Mouse (Mus musculus): ENCODE measurements around the gene Polg2. TPM values are rescaled to one million over a fixed set of nuclear protein-coding genes. Genes with fewer than 3 reads are reported as not detected.
"Not testable (repeated sequence)": the region's sequence is repeated elsewhere in the genome, so short reads cannot be mapped to it uniquely, and the experiment has no call there.

Polg2 gene
- polyA plus RNA-seq, 1 experiment from 2014 or later: 13.3 TPM

DNA sequence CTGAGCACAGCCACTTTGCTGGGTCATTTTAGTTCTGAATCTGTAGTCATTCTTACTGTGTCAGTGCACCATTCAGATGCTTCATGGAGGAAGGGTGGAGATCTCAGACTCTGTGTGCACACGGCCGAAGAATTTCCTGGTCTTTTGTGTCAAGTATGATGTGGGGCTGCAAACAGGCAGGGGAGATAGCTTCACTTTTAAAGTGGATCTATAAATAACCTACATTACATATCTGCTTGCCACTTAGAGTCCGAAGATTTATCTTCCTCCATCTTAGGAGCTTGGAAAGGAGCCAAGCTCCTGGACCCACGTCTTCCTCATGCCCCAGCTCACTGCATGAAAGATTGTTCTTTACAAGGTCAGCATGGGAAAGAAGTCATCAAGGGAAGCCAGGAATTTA, 48.6 kb downstream of the Polg2 start:
- Histone ChIP-seq H3K4me1 (0 out of 2 replicates have a peak, but pooled peaks cover 3% of the 10 kb centered on the region), H3K9ac (no peak overlapping the region), H3K27me3 (no peaks in the 10 kb centered on the region), H3K4me2 (no peak overlapping the region), H3K27ac (no peak overlapping the region), H3K9me3 (no peaks in the 10 kb centered on the region), H3K4me3 (no peak overlapping the region), H3K36me3 (no peaks in the 10 kb centered on the region)
- 54% methylated on average over 4 of the region's 4 CpGs for WGBS
- ATAC-seq (ENCODE audit: insufficient number of reproducible peaks, low FRiP score, low TSS enrichment, low read depth): no peak

DNA sequence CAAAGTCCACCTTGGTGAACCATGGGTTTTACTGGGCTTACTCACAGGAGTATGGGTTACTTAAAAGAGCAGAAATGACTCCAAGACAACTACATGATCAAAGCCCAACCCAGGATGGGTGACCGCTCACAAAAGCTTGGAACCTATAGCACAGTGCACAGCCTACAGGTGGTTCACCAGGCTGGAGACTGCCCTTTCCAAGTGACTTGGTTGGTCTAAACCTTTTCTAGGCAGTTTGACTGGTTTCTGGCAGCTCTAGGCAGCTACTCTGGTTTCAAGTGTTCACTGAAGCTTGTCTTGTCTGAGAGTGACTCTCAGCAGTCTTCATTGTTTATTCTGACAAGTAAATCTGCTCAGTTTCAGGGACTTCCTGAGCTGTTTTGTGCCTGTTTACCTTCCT, 49.7 kb downstream of the Polg2 start:
- no peaks in the 10 kb centered on the region for H3K9me3 ChIP-seq
- H3K36me3 ChIP-seq: no peaks in the 10 kb centered on the region
- no peak overlapping the region for H3K4me3 ChIP-seq
- no peak for ATAC-seq (ENCODE audit: insufficient number of reproducible peaks, low FRiP score, low TSS enrichment, low read depth)
- no peak overlapping the region for H3K4me2 ChIP-seq
- WGBS: 97% methylated on average over 1 of the region's 1 CpGs
- no peak overlapping the region for H3K9ac ChIP-seq
- no peaks in the 10 kb centered on the region for H3K27me3 ChIP-seq
- H3K27ac ChIP-seq: no peak overlapping the region
- 0 out of 2 replicates have a peak, but pooled peaks cover 3% of the 10 kb centered on the region for H3K4me1 ChIP-seq

DNA sequence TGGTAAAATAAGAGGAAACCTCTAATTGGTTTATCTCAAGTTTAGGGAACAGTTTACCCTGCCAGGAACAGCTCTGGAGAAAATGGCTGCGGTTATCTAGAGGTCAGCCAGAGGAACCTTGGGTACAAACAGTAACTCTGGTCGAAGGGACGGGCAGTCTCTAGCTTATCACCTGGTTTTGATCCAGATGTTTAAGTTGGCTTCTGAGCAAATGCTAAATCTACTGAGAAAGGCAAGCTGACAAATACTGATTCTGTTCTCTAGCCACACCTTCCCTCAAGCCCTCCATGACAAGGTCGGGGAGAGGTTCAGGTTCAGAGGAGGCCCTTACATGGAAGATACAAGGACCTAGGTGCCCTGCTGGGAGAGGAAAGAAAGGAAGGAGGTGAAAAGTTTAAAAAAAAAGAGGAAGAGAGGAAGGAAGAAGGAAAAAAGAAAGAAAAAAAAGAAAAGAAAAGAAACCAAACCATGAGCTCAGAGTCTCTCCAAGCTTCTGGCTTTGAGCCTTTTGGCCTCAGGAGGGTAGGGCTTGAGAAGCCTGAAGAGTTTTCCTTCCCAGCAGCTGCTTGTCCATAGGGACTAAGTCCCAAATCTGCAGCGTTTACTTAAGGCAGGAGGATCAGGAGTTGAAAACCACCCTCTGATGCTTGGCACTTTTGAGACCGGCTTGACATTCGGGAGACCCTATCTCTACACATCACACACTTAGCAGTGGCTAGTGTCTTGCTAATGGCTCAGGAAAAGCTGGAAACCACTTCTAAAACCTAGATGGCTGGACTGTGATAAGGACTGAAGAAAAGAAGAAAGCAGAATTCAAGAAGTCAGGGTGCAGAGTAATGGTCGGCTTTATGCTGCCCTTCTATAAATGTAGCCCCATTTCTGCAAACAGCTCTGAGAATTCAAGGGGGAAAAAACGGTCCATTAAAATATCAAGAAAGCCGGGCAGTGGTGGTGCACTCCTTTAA, 50.7 kb downstream of the Polg2 start:
- no peak overlapping the region for H3K9ac ChIP-seq
- H3K4me3 ChIP-seq: no peak overlapping the region
- no peak for ATAC-seq (ENCODE audit: insufficient number of reproducible peaks, low FRiP score, low TSS enrichment, low read depth)
- 0 out of 2 replicates have a peak, but pooled peaks cover 3% of the 10 kb centered on the region for H3K4me1 ChIP-seq
- no peaks in the 10 kb centered on the region for H3K27me3 ChIP-seq
- WGBS: 69% methylated on average over 10 of the region's 10 CpGs
- H3K4me2 ChIP-seq: no peak overlapping the region
- no peaks in the 10 kb centered on the region for H3K9me3 ChIP-seq
- H3K36me3 ChIP-seq: no peaks in the 10 kb centered on the region
- no peak overlapping the region for H3K27ac ChIP-seq

DNA sequence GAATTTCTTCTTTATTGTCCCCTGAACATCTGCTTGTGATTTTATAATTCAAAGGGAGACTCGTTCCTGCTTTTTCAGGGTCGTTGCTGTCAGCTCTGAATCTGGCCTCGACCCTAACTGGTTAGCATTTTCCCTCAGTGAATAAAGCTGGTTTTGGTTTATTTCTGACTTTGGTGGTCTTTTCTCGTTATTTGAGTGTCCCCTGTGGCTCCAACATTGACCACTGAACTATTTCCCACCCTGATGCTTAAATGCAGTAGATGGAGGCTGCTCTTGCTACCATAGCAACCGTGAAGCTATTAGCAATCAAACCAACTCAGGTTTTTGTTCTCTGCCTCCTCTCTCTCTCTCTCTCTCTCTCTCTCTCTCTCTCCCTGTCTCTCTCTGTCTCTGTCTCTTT, 51.4 kb downstream of the Polg2 start:
- WGBS: 30% methylated on average over 5 of the region's 5 CpGs
- no peak overlapping the region for H3K9ac ChIP-seq

DNA sequence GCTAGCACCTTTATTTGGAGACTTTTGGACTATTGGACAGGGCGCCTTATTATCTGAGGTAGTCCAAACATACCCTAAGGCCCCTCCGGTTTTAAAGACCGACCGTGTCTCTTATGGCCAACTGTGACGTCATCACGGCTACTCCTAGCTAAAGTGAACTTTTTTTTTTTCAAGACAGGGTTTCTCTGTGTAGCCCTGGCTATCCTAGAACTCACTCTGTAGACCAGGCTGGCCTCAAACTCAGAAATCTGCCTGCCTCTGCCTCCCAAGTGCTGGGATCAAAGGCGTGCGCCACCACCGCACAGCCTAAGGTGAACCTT, 54.5 kb downstream of the Polg2 start:
- H3K4me2 ChIP-seq; H3K36me3 ChIP-seq; H3K27me3 ChIP-seq; H3K4me1 ChIP-seq; H3K9me3 ChIP-seq; H3K4me3 ChIP-seq; H3K27ac ChIP-seq; H3K9ac ChIP-seq; ATAC-seq (ENCODE audit: insufficient number of reproducible peaks, low FRiP score, low TSS enrichment, low read depth): not testable (repeated sequence)
- WGBS: 87% methylated on average over 9 of the region's 9 CpGs

More for the DNA sequence above, 51.4 kb downstream of the Polg2 start:
- no peak for ATAC-seq (ENCODE audit: insufficient number of reproducible peaks, low FRiP score, low TSS enrichment, low read depth)
- Histone ChIP-seq H3K36me3 (no peaks in the 10 kb centered on the region), H3K4me1 (0 out of 2 replicates have a peak, but pooled peaks cover 3% of the 10 kb centered on the region), H3K9me3 (no peaks in the 10 kb centered on the region), H3K4me2 (no peak overlapping the region), H3K4me3 (no peak overlapping the region), H3K27ac (no peak overlapping the region), H3K27me3 (no peaks in the 10 kb centered on the region)

DNA sequence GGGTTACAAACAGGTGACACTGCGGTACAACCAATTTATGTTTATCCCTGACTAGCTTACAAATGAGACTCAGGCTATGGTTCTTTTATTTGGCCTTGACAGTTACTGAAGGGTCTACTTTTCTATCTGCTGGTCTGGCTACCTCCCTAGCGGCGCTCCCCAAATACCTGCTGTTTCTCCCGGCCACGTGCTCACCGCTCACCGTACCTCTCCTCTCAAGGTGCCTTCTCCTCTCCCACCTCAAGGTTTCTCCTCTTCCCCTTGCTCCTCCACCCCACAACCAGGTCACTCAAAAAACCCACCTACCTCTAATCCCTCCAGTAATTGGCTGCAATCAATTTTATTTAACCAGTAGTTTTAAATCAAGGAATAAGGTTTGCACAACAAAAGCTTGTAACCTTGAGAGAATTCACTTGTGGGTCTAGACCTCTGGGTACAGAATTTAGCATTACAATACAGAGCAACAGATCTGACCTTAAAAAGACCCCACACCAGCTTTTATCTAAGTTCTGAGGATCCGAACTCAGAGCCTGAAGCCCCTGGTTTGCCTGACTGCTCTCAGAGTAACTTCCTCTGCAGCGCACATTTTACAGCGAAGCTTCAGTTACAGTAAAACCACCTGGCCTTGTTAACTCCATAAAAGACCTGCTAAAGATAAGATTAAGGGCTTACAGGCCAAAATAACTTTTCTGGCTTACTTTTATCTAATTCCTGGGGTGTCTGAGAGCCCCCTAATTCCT, 55.0 kb downstream of the Polg2 start:
- Histone ChIP-seq H3K9me3 (no peaks in the 10 kb centered on the region), H3K4me1 (0 out of 2 replicates have a peak, but pooled peaks cover 3% of the 10 kb centered on the region), H3K27ac (no peak overlapping the region), H3K4me3 (no peak overlapping the region), H3K4me2 (no peak overlapping the region), H3K9ac (no peak overlapping the region), H3K36me3 (no peaks in the 10 kb centered on the region), H3K27me3 (no peaks in the 10 kb centered on the region)
- WGBS: 84% methylated on average over 10 of the region's 10 CpGs
- ATAC-seq (ENCODE audit: insufficient number of reproducible peaks, low FRiP score, low TSS enrichment, low read depth): no peak

DNA sequence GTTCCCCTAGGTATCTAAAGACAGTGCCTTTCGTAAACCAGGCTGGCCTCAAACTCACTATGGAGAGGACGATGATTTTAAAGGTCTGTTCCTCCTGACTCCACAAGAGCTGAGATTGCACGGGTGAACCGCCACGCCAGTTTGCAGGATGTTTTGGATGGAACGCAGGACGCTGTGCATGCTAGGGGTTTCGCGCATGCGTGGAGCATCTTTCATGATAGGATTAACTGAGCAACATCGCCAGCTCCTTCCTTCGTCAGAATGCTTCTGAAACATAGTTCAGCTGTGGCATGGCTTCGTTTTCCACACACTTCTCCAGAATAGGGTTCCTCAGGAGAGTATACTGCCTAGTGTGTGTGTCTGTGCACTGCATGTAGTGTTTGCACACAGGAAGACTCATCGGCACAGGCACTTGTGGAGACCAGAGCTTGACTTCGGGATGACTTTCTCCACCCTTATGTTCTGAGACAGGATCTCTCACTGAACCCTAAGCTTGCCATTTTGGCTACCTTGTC, 55.7 kb downstream of the Polg2 start:
- no peak overlapping the region for H3K4me3 ChIP-seq
- no peak overlapping the region for H3K27ac ChIP-seq
- H3K4me1 ChIP-seq: 0 out of 2 replicates have a peak, but pooled peaks cover 3% of the 10 kb centered on the region
- H3K27me3 ChIP-seq: no peaks in the 10 kb centered on the region
- no peak overlapping the region for H3K4me2 ChIP-seq
- H3K36me3 ChIP-seq: no peaks in the 10 kb centered on the region
- WGBS: 77% methylated on average over 15 of the region's 15 CpGs
- H3K9me3 ChIP-seq: no peaks in the 10 kb centered on the region
- no peak for ATAC-seq (ENCODE audit: insufficient number of reproducible peaks, low FRiP score, low TSS enrichment, low read depth)
- no peak overlapping the region for H3K9ac ChIP-seq

DNA sequence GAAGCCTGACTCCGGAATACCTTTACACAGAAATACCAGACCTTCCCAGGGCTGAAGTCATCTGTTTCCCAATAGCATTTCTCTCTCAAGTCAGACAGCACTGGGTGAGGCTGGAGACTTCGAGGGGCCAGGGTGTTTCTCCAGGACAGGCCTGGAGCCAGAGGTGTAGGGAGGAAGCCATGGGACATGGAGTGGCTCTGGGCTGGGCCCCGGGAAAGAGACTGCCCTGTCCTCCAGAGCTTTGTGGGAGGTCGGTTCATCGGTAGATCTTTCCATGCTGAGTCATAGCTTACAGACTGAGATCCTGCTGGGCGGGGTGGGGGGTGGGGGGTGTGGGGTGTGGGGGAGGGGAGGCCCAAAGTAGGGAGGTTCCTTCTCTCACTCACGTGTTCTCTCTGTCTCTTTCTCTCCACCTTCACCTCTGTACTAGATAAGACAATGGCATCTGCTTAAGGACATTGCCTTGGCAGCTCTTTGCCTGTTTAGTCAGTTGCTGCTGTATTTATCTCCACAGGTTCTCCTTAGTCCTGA, 56.4 kb downstream of the Polg2 start:
- Histone ChIP-seq H3K27ac (no peak overlapping the region), H3K4me2 (no peak overlapping the region), H3K9ac (no peak overlapping the region), H3K4me3 (no peak overlapping the region), H3K27me3 (no peaks in the 10 kb centered on the region), H3K36me3 (no peaks in the 10 kb centered on the region), H3K4me1 (0 out of 2 replicates have a peak, but pooled peaks cover 1% of the 10 kb centered on the region), H3K9me3 (no peaks in the 10 kb centered on the region)
- ATAC-seq (ENCODE audit: insufficient number of reproducible peaks, low FRiP score, low TSS enrichment, low read depth): no peak; the same call in 1 of the 2 replicates
- WGBS: 11% methylated on average over 6 of the region's 7 CpGs

DNA sequence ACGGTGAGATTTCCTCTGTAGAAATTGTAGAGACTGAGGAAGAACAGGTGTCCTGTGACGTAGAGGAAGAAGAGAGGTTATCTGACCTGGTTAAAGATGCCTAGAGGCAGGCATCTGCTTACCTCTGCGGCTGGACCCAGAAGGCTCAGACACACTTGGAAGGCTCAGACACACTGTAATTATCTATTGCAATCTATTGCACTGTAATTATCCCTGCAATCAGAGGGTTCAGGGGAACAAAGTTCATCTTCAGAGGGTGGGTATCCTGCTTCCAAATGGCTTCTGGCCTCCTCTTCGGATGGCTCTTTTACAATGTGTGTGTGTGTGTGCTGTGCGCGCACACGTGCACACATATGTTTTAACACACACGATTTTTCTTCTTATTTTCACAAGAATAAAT, 59.0 kb downstream of the Polg2 start:
- no peak overlapping the region for H3K27ac ChIP-seq
- WGBS: 75% methylated on average over 8 of the region's 8 CpGs
- no peak for ATAC-seq (ENCODE audit: insufficient number of reproducible peaks, low FRiP score, low TSS enrichment, low read depth)
- no peaks in the 10 kb centered on the region for H3K36me3 ChIP-seq
- no peaks in the 10 kb centered on the region for H3K9me3 ChIP-seq
- no peak overlapping the region for H3K9ac ChIP-seq
- H3K4me2 ChIP-seq: no peak overlapping the region
- no peaks in the 10 kb centered on the region for H3K27me3 ChIP-seq
- H3K4me3 ChIP-seq: no peak overlapping the region
- H3K4me1 ChIP-seq: no peaks in the 10 kb centered on the region

All from limb, embryonic 15.5 days (tissue).